ENCODE assay signal across 10 mouse cellular contexts in genomic region chr11:63988991-63989860, GRCm38 (mm10).
DNase-seq lines count a peak whose midpoint lies in the region; ATAC-seq lines count a peak whose summit lies in the region.
"Had no signal": no experiment of that assay in that cellular context is flagged by ENCODE, and none has a peak within 500 bp of the region (broad histone marks: within the 10 kb centered on the region; RNA-seq: fewer than 3 reads in every experiment).

No protein-coding gene starts in this region.

- no peak overlapping the region for H3K4me2 ChIP-seq in forebrain, embryonic 14.5 days (ENCODE audit: low read length)
- H3K4me2 ChIP-seq in forebrain, embryonic 11.5 days (ENCODE audit: low read depth, low read length, severe bottlenecking), result no peak overlapping the region
- no peak overlapping the region for H3K4me2 ChIP-seq in kidney, embryonic 15.5 days
- H3K4me2 ChIP-seq: embryonic facial prominence, embryonic 12.5 days had no signal

- no peak overlapping the region for H3K9ac ChIP-seq in forebrain, embryonic 14.5 days (ENCODE audit: low read length)
- H3K9ac ChIP-seq in forebrain, embryonic 11.5 days (ENCODE audit: low read length), result no peak overlapping the region
- H3K9ac ChIP-seq in kidney, embryonic 15.5 days, result no peak overlapping the region
- H3K9ac ChIP-seq: embryonic facial prominence, embryonic 12.5 days had no signal

- no peaks in the 10 kb centered on the region for H3K36me3 ChIP-seq in forebrain, embryonic 14.5 days (ENCODE audit: control insufficient read depth, insufficient read depth, low read length)
- no peaks in the 10 kb centered on the region for H3K36me3 ChIP-seq in forebrain, embryonic 11.5 days (ENCODE audit: control insufficient read depth, insufficient read depth, low read length)
- no peaks in the 10 kb centered on the region for H3K36me3 ChIP-seq in kidney, embryonic 15.5 days
- H3K36me3 ChIP-seq: embryonic facial prominence, embryonic 12.5 days had no signal

- H3K9me3 ChIP-seq in forebrain, embryonic 14.5 days (replicated peaks; ENCODE audit: control insufficient read depth, low read length), result no peaks in the 10 kb centered on the region
- H3K9me3 ChIP-seq in forebrain, embryonic 11.5 days (ENCODE audit: control insufficient read depth, low read length), result no peaks in the 10 kb centered on the region
- H3K9me3 ChIP-seq in kidney, embryonic 15.5 days (replicated peaks), result no peaks in the 10 kb centered on the region
- H3K9me3 ChIP-seq: embryonic facial prominence, embryonic 12.5 days had no signal

- H3K27me3 ChIP-seq in forebrain, embryonic 14.5 days (replicated peaks; ENCODE audit: control insufficient read depth, insufficient read depth, low read length), result no peaks in the 10 kb centered on the region
- H3K27me3 ChIP-seq in forebrain, embryonic 11.5 days (ENCODE audit: control insufficient read depth, insufficient read depth, low read length), result no peaks in the 10 kb centered on the region
- H3K27me3 ChIP-seq in kidney, embryonic 15.5 days, result no peaks in the 10 kb centered on the region
- H3K27me3 ChIP-seq: embryonic facial prominence, embryonic 12.5 days had no signal

- 78% methylated on average over 9 of the region's 9 CpGs for WGBS in forebrain, embryonic 14.5 days
- WGBS in forebrain, embryonic 11.5 days, result 87% methylated on average over 9 of the region's 9 CpGs
- 58% methylated on average over 9 of the region's 9 CpGs for WGBS in kidney, embryonic 15.5 days

- DNase-seq in forebrain, embryonic 14.5 days (ENCODE audit: low spot score), result peak; percentile 70
- no peak for DNase-seq in forebrain, embryonic 11.5 days (ENCODE audit: low spot score)
- DNase-seq in kidney, adult 18-20 months, result no peak
- DNase-seq in 416B (ENCODE audit: low read depth), result peak; percentile 79
- peak; percentile 64 for DNase-seq in induced T-regulatory cell, adult 2 months (ENCODE audit: low read depth)
- DNase-seq in testis, postnatal 10 days (ENCODE audit: low spot score), result no peak
- no peak for DNase-seq in testis, postnatal 14 days (ENCODE audit: low spot score)
- DNase-seq: gastrocnemius, postnatal 14 days had no signal

- H3K4me3 ChIP-seq in forebrain, embryonic 14.5 days (ENCODE audit: low read depth, low read length), result no peak overlapping the region
- no peak overlapping the region for H3K4me3 ChIP-seq in forebrain, embryonic 11.5 days (ENCODE audit: low read depth, low read length)
- no peak overlapping the region for H3K4me3 ChIP-seq in kidney, embryonic 15.5 days (replicated peaks)
- H3K4me3 ChIP-seq: embryonic facial prominence, embryonic 12.5 days had no signal

- H3K4me1 ChIP-seq in forebrain, embryonic 14.5 days (ENCODE audit: control insufficient read depth, insufficient read depth, low read length), result no peaks in the 10 kb centered on the region; the same call in none of the 2 replicates
- no peaks in the 10 kb centered on the region for H3K4me1 ChIP-seq in forebrain, embryonic 11.5 days (replicated peaks; ENCODE audit: control insufficient read depth, insufficient read depth, low read length)
- peaks cover 9% of the 10 kb centered on the region for H3K4me1 ChIP-seq in kidney, embryonic 15.5 days

- H3K27ac ChIP-seq in forebrain, embryonic 14.5 days (ENCODE audit: low read depth, low read length), result peak overlapping the region; percentile 48; the same call in 1 of the 2 replicates
- H3K27ac ChIP-seq in forebrain, embryonic 11.5 days (ENCODE audit: low read depth, low read length), result no peak overlapping the region
- H3K27ac ChIP-seq in kidney, embryonic 15.5 days, result 0 out of 2 replicates have a peak overlapping the region, but pooled peaks have one; percentile 28
- H3K27ac ChIP-seq: embryonic facial prominence, embryonic 12.5 days had no signal

- ATAC-seq in forebrain, embryonic 14.5 days, result 0 out of 2 replicates have a peak, but pooled peaks have one; percentile 40
- no peak for ATAC-seq in forebrain, embryonic 11.5 days (replicated peaks; ENCODE audit: low FRiP score)
- no peak for ATAC-seq in kidney, embryonic 15.5 days (replicated peaks; ENCODE audit: low FRiP score)

Comparison
In these comparisons a context has a peak if more than half of its experiments do, and no peak if none do; other contexts are left out.
1. DNase-seq: peak in forebrain, embryonic 14.5 days (single experiment), 416B (single experiment) and induced T-regulatory cell, adult 2 months (single experiment); none in forebrain, embryonic 11.5 days (single experiment), kidney, adult 18-20 months (single experiment), testis, postnatal 10 days (single experiment) and testis, postnatal 14 days (single experiment).